Comparison of ENCODE assay signal across 24 mouse cellular contexts in genomic region chr3:158272700-158273099, GRCm38 (mm10).
DNase-seq lines count a peak whose midpoint lies in the region; ATAC-seq and TF ChIP-seq lines count a peak whose summit lies in the region.
"Had no signal": no experiment of that assay in that cellular context is flagged by ENCODE, and none has a peak within 500 bp of the region (broad histone marks: within the 10 kb centered on the region; RNA-seq: fewer than 3 reads in every experiment).

No protein-coding gene starts in this region.

- WGBS in cerebellum, adult 2 months, result 96% methylated on average over 1 of the region's 1 CpGs
- 93% methylated on average over 1 of the region's 1 CpGs for WGBS in intestine, embryonic 15.5 days
- 90% methylated on average over 1 of the region's 1 CpGs for WGBS in intestine, embryonic 16.5 days

- DNase-seq in layer of hippocampus, adult 2 months (ENCODE audit: low spot score in 2 of 2), result peak in 1 of 2 experiments; percentile 27
- no peak for DNase-seq in layer of hippocampus, postnatal 36 days
- peak; percentile 36 for DNase-seq in Muller cell, postnatal 12 days (ENCODE audit: inconsistent ontology term)
- peak; percentile 55 for DNase-seq in brain, adult 2 months (ENCODE audit: low read depth, low spot score)
- DNase-seq in fibroblast of lung, adult 2 months (ENCODE audit: low read depth), result peak; percentile 11
- no peak for DNase-seq in cerebellum, adult 2 months
- DNase-seq: adrenal gland, adult 2 months; adrenal gland, postnatal 10 days; adrenal gland, postnatal 25 days; B cell, adult 2 months; cerebellum, adult 11-12 months; cerebellum, adult 8-10 months; cerebellum, adult 9-11 months; cerebellum, postnatal 14 days; cerebellum, postnatal 36 days; embryo, embryonic 11 days; forebrain, postnatal 0 days had no signal

- no peak overlapping the region for H3K9ac ChIP-seq in intestine, embryonic 15.5 days
- no peak overlapping the region for H3K9ac ChIP-seq in intestine, embryonic 16.5 days (ENCODE audit: low read depth, low read length)
- H3K9ac ChIP-seq: embryonic facial prominence, embryonic 13.5 days; embryonic facial prominence, embryonic 15.5 days; forebrain, embryonic 13.5 days; forebrain, embryonic 15.5 days; forebrain, postnatal 0 days had no signal

- H3K36me3 ChIP-seq in intestine, embryonic 15.5 days, result no peaks in the 10 kb centered on the region
- no peaks in the 10 kb centered on the region for H3K36me3 ChIP-seq in intestine, embryonic 16.5 days (ENCODE audit: control insufficient read depth, insufficient read depth, low read length)
- H3K36me3 ChIP-seq: embryonic facial prominence, embryonic 13.5 days; embryonic facial prominence, embryonic 15.5 days; forebrain, embryonic 10.5 days; forebrain, embryonic 15.5 days had no signal

- H3K4me1 ChIP-seq in cerebellum, adult 2 months (ENCODE audit: control insufficient read depth, insufficient read depth, low read length), result no peaks in the 10 kb centered on the region
- no peaks in the 10 kb centered on the region for H3K4me1 ChIP-seq in intestine, embryonic 15.5 days (replicated peaks)
- H3K4me1 ChIP-seq in intestine, embryonic 16.5 days (ENCODE audit: control insufficient read depth, insufficient read depth, low read length), result no peaks in the 10 kb centered on the region
- H3K4me1 ChIP-seq: embryonic facial prominence, embryonic 13.5 days; embryonic facial prominence, embryonic 15.5 days; forebrain, embryonic 10.5 days; forebrain, embryonic 13.5 days; forebrain, embryonic 15.5 days had no signal

- no peak overlapping the region for H3K4me2 ChIP-seq in intestine, embryonic 15.5 days (replicated peaks)
- H3K4me2 ChIP-seq in intestine, embryonic 16.5 days (ENCODE audit: low read depth, low read length), result no peak overlapping the region
- H3K4me2 ChIP-seq: embryonic facial prominence, embryonic 13.5 days; embryonic facial prominence, embryonic 15.5 days; forebrain, embryonic 13.5 days; forebrain, embryonic 15.5 days had no signal

- peak overlapping the region; percentile 67 for H3K27ac ChIP-seq in layer of hippocampus, adult 2 months
- no peak overlapping the region for H3K27ac ChIP-seq in cerebellum, adult 2 months (ENCODE audit: insufficient read depth, low read length)
- no peak overlapping the region for H3K27ac ChIP-seq in intestine, embryonic 15.5 days
- no peak overlapping the region for H3K27ac ChIP-seq in intestine, embryonic 16.5 days (ENCODE audit: low read length)
- H3K27ac ChIP-seq: embryonic facial prominence, embryonic 13.5 days; embryonic facial prominence, embryonic 15.5 days; forebrain, embryonic 10.5 days; forebrain, embryonic 13.5 days; forebrain, embryonic 15.5 days had no signal

- H3K27me3 ChIP-seq in cerebellum, adult 2 months (ENCODE audit: control insufficient read depth, insufficient read depth, low read length), result no peaks in the 10 kb centered on the region
- no peaks in the 10 kb centered on the region for H3K27me3 ChIP-seq in intestine, embryonic 15.5 days (replicated peaks)
- H3K27me3 ChIP-seq in intestine, embryonic 16.5 days (replicated peaks; ENCODE audit: control insufficient read depth, insufficient read depth, low read length), result no peaks in the 10 kb centered on the region
- H3K27me3 ChIP-seq: embryonic facial prominence, embryonic 13.5 days; embryonic facial prominence, embryonic 15.5 days; forebrain, embryonic 13.5 days; forebrain, embryonic 15.5 days had no signal

- no peak for ATAC-seq in intestine, embryonic 15.5 days
- ATAC-seq in intestine, embryonic 16.5 days, result no peak
- ATAC-seq: forebrain, embryonic 13.5 days; forebrain, embryonic 15.5 days; forebrain, postnatal 0 days had no signal

- no peak overlapping the region for H3K4me3 ChIP-seq in layer of hippocampus, adult 2 months
- no peak overlapping the region for H3K4me3 ChIP-seq in cerebellum, adult 2 months (replicated peaks; ENCODE audit: insufficient read depth, low read depth, low read length)
- H3K4me3 ChIP-seq in intestine, embryonic 15.5 days (replicated peaks), result no peak overlapping the region
- no peak overlapping the region for H3K4me3 ChIP-seq in intestine, embryonic 16.5 days (ENCODE audit: low read length)
- H3K4me3 ChIP-seq: embryonic facial prominence, embryonic 13.5 days; embryonic facial prominence, embryonic 15.5 days; forebrain, embryonic 10.5 days; forebrain, embryonic 13.5 days; forebrain, embryonic 15.5 days had no signal

- TF ChIP-seq POLR2A in cerebellum, adult 2 months (IDR thresholded peaks at IDR 0.05; ENCODE audit: borderline replicate concordance, insufficient read depth, low read length), result no peak

- no peak for TF ChIP-seq CTCF in layer of hippocampus, adult 2 months (conservative IDR thresholded peaks at IDR 0.05)
- TF ChIP-seq CTCF in cerebellum, adult 2 months (IDR thresholded peaks at IDR 0.05; ENCODE audit: borderline replicate concordance, insufficient read depth, low read depth, low read length), result no peak

- H3K9me3 ChIP-seq in intestine, embryonic 15.5 days, result no peaks in the 10 kb centered on the region
- no peaks in the 10 kb centered on the region for H3K9me3 ChIP-seq in intestine, embryonic 16.5 days (ENCODE audit: control insufficient read depth, low read length)
- H3K9me3 ChIP-seq: embryonic facial prominence, embryonic 13.5 days; embryonic facial prominence, embryonic 15.5 days; forebrain, embryonic 10.5 days; forebrain, embryonic 13.5 days; forebrain, embryonic 15.5 days had no signal

Comparison
In these comparisons a context has a peak if more than half of its experiments do, and no peak if none do; other contexts are left out.
1. DNase-seq: peak in Muller cell, postnatal 12 days (single experiment), brain, adult 2 months (single experiment) and fibroblast of lung, adult 2 months (single experiment); none in layer of hippocampus, postnatal 36 days (0 of 2) and cerebellum, adult 2 months (0 of 2).